In the genomic region with DNA sequence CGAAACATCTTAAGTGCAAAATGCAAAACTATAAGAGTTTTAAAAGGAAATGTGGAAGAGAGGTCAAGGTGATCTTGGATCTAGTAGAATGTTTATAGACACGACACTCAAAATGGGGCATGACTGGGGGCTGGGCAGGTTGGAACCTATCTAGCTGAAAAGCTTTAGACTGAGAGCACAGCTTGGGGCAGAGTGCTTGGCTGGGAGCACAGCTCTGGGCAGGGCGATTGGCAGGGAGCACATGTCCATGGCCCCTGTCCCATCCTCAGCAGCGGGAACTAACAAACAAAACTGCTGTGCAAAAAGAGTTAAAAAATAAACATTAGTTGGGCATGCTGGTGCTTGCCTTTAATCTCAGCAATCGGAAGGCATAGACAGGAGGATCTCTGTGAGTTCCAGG, we compare ENCODE assay signal across 27 mouse cellular contexts.
DNase-seq lines count a peak whose midpoint lies in the region; ATAC-seq and TF ChIP-seq lines count a peak whose summit lies in the region.
"Had no signal": no experiment of that assay in that cellular context is flagged by ENCODE, and none has a peak within 500 bp of the region (broad histone marks: within the 10 kb centered on the region; RNA-seq: fewer than 3 reads in every experiment).

No protein-coding gene starts in this region.

- no peak overlapping the region for H3K27ac ChIP-seq in stomach, postnatal 0 days (replicated peaks)
- H3K27ac ChIP-seq: embryonic facial prominence, embryonic 12.5 days; embryonic facial prominence, embryonic 15.5 days; forebrain, embryonic 12.5 days; forebrain, embryonic 15.5 days; heart, adult 2 months; heart, embryonic 10.5 days; heart, embryonic 13.5 days; hindbrain, embryonic 14.5 days; hindbrain, postnatal 0 days had no signal

- DNase-seq in cerebellum, adult 18-20 months = peak; percentile 34 to 36
- DNase-seq in cerebellum, adult 11 months = no peak
- DNase-seq in left cerebral cortex, postnatal 4 days = peak; percentile 38
- no peak for DNase-seq in left cerebral cortex, adult 9 months (ENCODE audit: low spot score in 2 of 2)
- peak; percentile 68 to 85 for DNase-seq in cerebellum, postnatal 10 days
- DNase-seq in cerebellum, postnatal 36 days = peak; percentile 28 to 47
- no peak for DNase-seq in stomach, postnatal 0 days (ENCODE audit: low spot score)
- DNase-seq: adrenal gland, postnatal 10 days; adrenal gland, postnatal 36 days; B cell, adult 2 months; gastrocnemius, postnatal 25 days; heart, adult 2 months; heart, postnatal 14 days; heart, postnatal 4 days; kidney, adult 18-20 months had no signal

- H3K9ac ChIP-seq in stomach, postnatal 0 days (ENCODE audit: low read length) = no peak overlapping the region
- H3K9ac ChIP-seq: embryonic facial prominence, embryonic 12.5 days; embryonic facial prominence, embryonic 15.5 days; forebrain, embryonic 12.5 days; forebrain, embryonic 15.5 days; heart, embryonic 13.5 days; hindbrain, embryonic 14.5 days had no signal

- no peaks in the 10 kb centered on the region for H3K36me3 ChIP-seq in stomach, postnatal 0 days (ENCODE audit: control insufficient read depth, insufficient read depth, low read length)
- H3K36me3 ChIP-seq: embryonic facial prominence, embryonic 12.5 days; embryonic facial prominence, embryonic 15.5 days; forebrain, embryonic 12.5 days; forebrain, embryonic 15.5 days; G1E; heart, embryonic 10.5 days; heart, embryonic 13.5 days had no signal

- no peaks in the 10 kb centered on the region for H3K9me3 ChIP-seq in stomach, postnatal 0 days (ENCODE audit: control insufficient read depth, low read length)
- H3K9me3 ChIP-seq: embryonic facial prominence, embryonic 12.5 days; embryonic facial prominence, embryonic 15.5 days; forebrain, embryonic 12.5 days; forebrain, embryonic 15.5 days; G1E; heart, embryonic 10.5 days; heart, embryonic 13.5 days had no signal

- H3K4me3 ChIP-seq in stomach, postnatal 0 days (ENCODE audit: low read depth, low read length) = no peak overlapping the region
- H3K4me3 ChIP-seq: embryonic facial prominence, embryonic 12.5 days; embryonic facial prominence, embryonic 15.5 days; forebrain, embryonic 12.5 days; forebrain, embryonic 15.5 days; heart, adult 2 months; heart, embryonic 10.5 days; heart, embryonic 13.5 days had no signal

- no peak for TF ChIP-seq CTCF in stomach, postnatal 0 days (IDR thresholded peaks at IDR 0.05; ENCODE audit: low read depth)

- intact Hi-C loops in left cerebral cortex, postnatal 4 days (cut with DNase I) = no loop called here

- no peaks in the 10 kb centered on the region for H3K27me3 ChIP-seq in stomach, postnatal 0 days (ENCODE audit: control insufficient read depth, insufficient read depth, low read length)
- H3K27me3 ChIP-seq: embryonic facial prominence, embryonic 12.5 days; embryonic facial prominence, embryonic 15.5 days; forebrain, embryonic 12.5 days; forebrain, embryonic 15.5 days had no signal

- WGBS in stomach, postnatal 0 days = 49% methylated on average over 5 of the region's 5 CpGs

- H3K4me1 ChIP-seq in stomach, postnatal 0 days (replicated peaks; ENCODE audit: control insufficient read depth, insufficient read depth) = no peaks in the 10 kb centered on the region
- H3K4me1 ChIP-seq: embryonic facial prominence, embryonic 12.5 days; embryonic facial prominence, embryonic 15.5 days; forebrain, embryonic 12.5 days; forebrain, embryonic 15.5 days; heart, embryonic 10.5 days; heart, embryonic 13.5 days had no signal

- no peak for ATAC-seq in stomach, postnatal 0 days (ENCODE audit: low FRiP score, low TSS enrichment)
- ATAC-seq: forebrain, embryonic 15.5 days; hindbrain, postnatal 0 days; inflammation-experienced regulatory T-cells, adult 6 months; intestine, embryonic 16.5 days; Patski had no signal

- TF ChIP-seq EP300 in stomach, postnatal 0 days (optimal IDR thresholded peaks at IDR 0.05) = no peak

- H3K4me2 ChIP-seq in stomach, postnatal 0 days (replicated peaks; ENCODE audit: low read depth) = no peak overlapping the region
- H3K4me2 ChIP-seq: embryonic facial prominence, embryonic 12.5 days; embryonic facial prominence, embryonic 15.5 days; forebrain, embryonic 12.5 days; forebrain, embryonic 15.5 days; heart, embryonic 13.5 days; hindbrain, embryonic 14.5 days had no signal

Comparison
In these comparisons a context has a peak if more than half of its experiments do, and no peak if none do; other contexts are left out.
1. DNase-seq: peak in cerebellum, adult 18-20 months (2 of 2), left cerebral cortex, postnatal 4 days (single experiment), cerebellum, postnatal 10 days (2 of 2) and cerebellum, postnatal 36 days (2 of 2); none in cerebellum, adult 11 months (single experiment), left cerebral cortex, adult 9 months (0 of 2) and stomach, postnatal 0 days (single experiment).